Mouse (Mus musculus) retina, embryonic 14.5 days (tissue): ENCODE measurements around the gene Vapb.
"Not testable (repeated sequence)": the region's sequence is repeated elsewhere in the genome, so short reads cannot be mapped to it uniquely, and the experiment has no call there.

Source experiments
- DNase-seq: peaks from one replicate; pipeline ENCODE4 v3.0.0-alpha.2; 2015; ENCODE audit warnings: low spot score

Vapb gene

DNA sequence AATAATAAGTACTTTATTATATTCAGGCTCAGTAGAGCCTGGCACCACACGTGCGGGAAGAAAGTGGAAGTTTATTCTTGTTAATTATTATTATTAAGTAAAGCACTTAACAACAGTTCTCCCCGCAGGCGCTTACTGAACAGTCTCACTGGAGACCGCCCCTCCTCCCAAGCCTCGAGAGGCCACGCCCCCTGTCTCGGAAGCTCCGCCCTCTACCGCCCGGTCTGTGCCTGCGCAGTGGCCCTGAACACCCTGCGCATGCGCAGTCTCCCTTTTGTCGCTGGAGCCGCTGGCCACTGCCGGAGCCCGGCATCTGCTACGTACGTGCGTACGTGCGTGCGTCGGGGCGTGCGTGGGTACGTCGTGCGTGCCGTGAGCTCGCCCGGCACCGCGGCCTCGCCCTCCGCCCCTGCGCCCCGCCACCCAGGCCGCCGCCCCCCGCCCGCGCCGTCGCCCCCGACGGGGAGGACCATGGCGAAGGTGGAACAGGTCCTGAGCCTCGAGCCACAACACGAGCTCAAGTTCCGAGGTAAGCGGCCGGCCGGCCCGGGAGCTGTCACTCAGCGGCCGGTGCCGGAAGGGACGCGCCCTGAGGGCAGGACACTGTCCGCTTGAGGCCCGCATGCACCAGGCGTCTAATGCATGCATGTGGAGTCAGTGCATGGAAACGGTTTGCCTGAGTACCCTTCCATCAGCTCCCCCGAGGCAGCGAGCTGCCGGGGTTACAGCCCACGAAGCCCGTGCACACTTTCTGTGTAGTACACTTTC lies at the start of gene Vapb:
Gene Vapb (plus strand): TSS at position 290 of the 768 bp plus-strand sequence.
- peak; percentile 100 for DNase-seq

DNA sequence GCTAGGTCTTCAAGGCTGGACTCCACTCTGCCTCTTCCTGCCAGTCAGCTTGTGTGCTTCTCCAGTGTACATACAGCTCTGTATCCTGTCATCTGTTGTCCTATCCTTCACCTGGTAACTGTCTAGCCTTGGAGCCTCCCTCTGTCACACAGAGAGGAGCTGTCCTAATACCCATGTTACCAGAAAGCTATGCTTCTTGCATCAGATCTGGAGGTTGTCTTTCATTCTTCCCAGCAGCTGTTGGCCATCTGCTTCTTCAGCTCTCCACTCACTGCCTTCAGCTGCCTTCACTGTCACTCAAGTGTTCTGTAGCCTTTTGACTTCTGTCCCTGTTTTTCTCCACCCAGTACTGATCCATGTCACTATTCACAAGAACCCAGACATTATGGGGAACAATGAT lies 47.5 kb upstream of the Vapb start:
- DNase-seq: no peak

DNA sequence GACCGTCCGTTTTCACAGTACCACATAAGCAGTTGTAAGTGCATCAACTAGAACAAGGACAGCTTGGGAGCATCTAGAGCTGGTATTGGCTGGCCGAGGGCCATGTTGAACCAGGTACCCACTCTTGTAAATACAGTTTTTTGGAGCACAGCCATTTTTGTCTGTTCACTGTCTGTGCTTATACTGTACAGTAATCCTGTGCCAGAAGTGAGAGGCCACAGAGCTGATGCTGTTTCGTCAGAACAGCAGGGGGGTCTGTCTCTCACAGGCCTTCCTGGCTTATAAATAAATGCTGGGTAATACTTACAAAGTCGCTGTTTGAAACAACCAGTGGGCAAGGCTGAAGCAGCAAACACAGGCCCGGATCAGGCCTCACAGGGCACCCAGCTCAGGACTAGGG lies 45.6 kb upstream of the Vapb start:
- no peak for DNase-seq

DNA sequence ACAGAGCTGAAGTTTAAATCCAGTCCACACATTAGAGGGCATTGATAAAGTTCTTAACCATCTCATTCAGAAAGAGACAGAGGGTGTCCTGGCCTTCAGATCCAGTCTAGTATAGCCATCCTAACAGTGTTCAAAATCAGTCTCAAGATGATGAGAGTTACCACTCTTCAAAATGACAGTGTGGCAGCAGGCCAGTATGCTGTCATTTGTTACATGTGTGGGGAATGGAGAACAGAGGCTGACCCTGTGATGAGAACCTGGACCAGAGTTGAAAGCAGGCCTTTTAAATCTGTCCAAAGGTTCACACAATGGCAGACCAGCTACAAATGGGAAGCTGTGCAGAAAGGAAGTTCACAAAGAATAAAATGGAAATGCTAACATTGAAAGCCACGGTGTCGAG lies 44.6 kb upstream of the Vapb start:
- no peak for DNase-seq

DNA sequence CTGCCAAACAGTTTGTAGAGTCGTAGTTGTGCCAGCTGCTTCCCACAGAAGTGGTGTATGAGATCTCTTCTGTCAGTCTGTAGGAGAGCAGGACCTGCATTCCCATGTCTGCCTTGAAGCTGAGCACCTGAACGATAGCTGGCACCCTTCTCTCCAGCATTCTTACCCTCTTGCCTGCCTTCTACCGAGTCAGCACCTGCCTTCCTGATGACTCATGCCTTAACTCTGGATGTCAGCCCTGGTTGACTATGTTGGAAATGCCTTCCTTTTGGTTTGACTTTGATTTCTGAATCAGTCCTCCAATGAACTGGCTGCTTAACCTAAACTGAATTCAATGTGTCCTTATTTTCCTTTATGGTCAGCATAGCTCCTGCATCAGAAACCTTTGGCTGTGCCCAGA lies 38.5 kb upstream of the Vapb start:
- no peak for DNase-seq

DNA sequence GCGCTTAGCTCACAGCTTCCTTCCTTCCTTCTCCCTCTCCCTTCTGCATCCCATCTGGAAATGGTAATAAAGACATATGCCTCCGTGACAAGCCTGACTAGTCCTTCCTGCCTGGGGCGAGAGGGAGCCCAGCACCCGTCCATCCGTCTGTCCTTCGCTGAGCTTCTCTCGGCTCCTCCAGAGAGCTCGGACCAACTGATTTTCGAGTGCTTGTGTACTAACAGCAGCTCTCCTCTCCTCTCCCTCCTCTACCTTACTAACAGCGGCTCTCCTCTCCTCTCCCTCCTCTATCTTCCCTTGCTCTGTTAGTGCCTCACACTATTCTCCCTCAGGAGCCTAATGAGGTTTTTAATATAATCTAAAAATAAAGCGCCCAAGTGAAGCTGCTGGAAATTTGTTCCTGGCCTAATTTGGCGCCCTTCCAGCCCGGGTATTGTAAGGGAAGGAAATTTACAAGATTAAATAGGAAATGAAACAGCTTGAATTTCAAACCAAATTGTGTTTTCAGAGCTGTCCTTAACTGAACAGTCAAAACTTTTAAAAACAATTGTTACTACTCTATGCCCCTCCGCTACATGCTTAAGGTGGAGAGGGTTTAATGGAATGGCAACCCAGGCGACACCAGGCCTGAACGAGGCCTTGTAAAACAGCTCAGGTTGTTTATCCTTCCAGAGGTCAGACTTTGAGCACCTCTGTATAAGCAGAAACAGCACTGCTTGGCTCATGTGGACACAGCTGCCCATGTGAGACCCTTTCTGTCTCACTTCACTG lies 35.0 kb upstream of the Vapb start:
- DNase-seq: no peak

DNA sequence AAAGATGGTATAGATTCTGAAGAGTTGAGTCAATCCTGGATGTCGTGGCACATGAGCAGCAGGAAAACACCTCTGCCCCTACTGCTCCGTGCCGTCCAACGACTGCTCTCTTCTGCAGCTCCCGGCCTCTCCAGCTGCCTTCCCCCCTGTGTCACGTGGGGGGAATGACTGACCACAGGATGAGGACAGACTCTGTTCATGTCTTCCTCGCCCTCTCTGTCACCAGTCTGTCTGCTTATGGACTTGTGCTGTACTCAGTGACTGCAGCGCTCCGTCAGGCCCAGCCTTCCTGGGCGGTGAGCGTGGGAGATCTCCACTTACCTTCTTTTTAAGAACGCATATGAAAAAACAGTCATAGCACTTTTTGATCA lies 34.5 kb upstream of the Vapb start:
- DNase-seq: no peak

DNA sequence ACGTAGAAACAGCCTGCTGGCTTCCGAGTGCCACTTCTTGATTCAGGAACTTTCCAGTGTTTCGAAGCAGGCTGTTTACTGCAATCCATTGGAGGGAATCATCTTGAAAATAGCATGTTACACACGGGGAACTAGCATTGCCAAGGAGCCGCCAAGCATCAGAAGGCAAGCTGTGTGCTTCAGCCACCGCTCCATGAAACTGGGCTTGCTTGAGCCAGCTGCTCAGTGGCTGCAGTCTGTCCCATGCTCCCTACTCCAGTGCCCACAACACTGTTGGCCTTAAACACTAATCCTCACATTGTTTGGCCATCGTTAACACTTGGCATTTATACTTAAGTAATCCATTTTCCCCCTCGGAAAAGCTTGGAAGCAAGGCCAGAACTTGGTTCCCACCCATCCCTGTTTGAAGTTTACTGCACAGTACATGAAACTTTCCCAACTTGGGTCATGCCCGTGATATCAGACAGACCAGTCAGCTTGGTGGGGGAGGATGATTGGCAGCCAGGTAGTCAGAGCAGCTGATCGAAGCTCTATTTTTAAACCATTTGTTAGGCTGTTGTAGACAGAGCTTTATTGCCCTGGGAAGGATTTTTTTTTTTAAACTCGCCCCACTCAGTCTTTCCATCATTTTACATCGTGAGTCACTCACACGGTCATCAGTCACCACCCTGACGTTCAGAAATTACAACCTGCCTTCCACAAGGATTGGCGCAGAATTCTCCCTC lies 31.3 kb upstream of the Vapb start:
- DNase-seq: no peak

DNA sequence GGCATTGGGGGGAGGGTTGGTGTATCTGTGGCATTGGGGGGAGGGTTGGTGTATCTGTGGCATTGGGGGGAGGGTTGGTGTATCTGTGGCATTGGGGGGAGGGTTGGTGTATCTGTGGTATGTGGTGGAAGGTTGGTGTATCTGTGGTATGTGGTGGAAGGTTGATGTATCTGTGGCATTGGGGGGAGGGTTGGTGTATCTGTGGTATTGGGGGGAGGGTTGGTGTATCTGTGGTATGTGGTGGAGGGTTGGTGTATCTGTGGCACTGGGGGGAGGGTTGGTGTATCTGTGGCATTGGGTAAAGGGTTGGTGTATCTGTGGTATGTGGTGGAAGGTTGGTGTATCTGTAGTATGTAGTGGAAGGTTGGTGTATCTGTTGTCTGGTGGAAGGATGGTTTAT lies 29.7 kb upstream of the Vapb start:
- DNase-seq: not testable (repeated sequence)

DNA sequence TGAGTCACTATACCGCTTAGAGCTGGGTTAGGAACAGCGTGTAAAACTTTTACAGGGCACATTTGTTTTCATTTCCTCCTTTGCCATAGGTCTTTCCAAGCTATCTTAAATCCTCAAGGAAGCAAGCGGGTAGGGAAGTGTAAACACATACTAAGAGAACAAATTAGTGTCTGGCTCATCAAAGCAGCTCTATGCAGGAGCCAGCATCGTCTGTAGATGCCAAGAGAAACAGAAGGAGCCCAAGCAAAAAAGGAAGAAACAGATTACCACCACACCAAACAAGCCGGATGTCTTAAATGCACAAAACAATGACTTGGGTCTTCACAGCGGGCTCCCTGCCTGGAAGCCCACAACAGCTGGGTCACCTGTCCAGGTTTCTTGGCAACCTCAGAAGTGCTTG lies 27.1 kb upstream of the Vapb start:
- DNase-seq: no peak

DNA sequence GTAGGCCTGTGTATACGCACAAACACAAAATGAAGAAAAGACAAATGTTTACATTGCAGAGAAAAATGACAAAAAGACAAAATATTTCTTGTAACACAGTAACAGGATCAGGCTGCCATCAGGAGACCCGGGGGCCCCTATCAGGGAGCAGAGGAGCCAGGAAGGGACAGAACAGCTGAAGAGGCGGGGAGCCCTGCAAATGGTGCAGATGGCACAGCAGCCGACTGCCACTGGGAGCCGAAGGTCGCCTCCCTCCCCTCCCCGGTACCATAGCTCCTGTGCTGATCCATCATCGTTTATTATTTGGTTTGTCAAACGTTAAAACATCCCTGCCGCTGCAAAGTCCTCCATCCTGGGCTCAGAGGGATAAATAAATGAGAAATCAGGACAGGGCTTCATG lies 24.7 kb upstream of the Vapb start:
- DNase-seq: no peak

DNA sequence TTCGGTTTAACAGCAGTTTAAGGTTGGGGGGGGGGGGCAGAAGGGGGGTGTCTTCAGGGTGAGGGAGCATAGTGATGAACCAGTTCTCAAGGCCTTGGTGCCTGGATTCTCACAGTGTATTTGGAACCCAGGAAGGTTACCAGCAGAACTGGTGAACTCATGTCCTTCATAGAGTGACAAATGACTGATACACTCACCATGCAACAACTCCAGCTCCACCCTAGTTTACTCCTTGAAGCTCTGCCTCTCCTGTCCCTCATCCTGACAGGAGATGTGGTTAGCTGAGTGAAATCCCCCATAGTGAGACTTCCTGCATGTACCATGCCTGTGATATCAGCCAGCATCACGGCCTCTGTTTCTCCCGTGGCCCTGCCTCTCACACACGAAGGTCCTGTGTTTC lies 24.1 kb upstream of the Vapb start:
- no peak for DNase-seq

DNA sequence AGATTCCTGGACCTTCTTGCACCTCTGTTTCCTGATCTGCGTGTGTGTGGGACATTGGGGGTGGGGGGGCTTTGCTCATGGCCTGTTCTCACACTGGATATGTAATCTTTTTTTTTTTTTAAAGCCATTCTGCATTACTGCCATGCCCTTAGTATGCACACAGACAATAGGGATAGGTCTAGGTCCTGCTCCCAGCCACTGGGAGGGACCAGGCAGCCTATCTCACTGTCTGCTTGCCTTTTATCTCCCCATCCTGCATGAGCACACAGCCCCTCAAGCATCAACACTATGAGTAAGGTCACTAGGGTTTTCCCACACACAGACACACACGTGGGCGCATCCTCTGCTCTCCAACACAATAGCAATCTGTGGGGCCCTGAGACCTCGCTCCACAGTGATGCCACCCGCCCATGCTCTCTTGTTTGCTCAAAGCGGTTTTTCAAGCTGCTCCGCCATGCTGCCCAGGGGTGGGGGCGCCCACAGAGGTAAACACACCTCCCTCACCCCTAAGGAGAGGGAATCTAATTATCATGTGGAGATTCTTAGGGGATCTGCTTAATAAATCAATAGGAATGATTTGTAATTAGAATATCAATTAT lies 22.6 kb upstream of the Vapb start:
- no peak for DNase-seq

DNA sequence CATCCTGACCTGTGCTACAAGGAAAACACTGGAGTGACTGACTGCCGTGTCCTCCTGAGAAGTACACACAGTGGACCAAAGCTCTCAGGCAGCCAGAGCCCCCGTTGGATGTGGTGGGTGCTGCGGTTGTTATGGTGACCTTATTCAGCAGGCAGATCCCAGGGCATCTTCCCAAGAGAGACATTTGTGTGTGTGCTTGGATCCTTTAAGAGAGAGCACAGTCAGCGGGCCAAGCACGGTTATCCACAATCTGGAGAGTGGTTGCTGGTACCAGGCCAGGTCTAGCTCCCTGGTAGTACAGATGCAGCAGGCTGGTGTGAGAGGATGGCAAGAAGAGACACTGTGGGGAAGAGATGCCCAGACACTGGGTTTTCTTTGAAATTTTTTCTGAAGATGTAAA lies 20.3 kb upstream of the Vapb start:
- DNase-seq: no peak

DNA sequence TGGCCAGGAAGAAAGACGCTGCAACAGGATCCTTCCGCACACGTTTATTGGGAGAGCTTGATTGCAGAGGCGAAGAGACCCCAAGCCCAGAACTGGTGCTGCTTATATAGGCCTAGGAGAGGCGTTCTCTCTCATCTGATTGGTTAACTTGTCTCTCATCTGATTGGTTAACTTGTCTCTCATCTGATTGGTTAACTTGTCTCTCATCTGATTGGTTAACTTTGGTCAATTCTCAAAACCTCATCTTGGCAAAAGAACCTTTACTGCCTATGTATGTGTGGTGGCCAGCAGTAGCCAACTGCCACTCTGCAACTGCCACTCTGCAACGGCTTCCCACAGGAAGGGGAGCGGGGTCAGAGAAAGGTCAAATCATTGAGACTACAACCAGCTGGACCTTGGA lies 18.2 kb upstream of the Vapb start, which contains the start of gene 1700010B08Rik:
Gene 1700010B08Rik (plus strand): TSS at position 301 of the 400 bp plus-strand sequence.
- DNase-seq: not testable (repeated sequence)

DNA sequence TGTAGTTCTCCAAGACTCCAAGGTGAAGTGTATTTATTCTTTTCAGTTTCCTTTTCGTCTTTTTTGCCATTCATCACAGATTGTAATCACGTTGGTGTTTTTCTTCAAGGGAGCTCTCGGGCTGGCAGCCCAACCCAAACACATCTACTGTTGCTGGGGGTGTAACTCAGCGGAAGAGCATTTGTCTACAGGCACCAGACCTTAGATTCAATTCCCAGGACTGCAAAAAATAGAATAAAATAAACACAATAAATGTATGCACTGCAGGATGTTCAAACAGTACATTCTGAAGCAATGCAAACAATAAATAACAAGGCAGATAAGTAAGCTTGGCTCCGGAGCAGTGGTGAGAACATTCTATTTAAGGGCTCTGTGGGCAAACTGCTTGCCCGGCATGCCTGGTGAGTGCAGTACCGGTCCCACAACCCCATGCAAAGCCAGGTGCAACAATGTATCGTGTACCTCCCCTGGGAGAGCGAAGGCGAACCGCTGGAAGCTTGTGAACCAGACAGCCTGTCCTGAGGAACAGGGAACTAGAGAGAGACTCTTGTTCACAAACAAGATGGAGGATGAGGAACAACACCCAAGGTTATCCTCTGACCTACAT lies 15.0 kb upstream of the Vapb start:
- no peak for DNase-seq

DNA sequence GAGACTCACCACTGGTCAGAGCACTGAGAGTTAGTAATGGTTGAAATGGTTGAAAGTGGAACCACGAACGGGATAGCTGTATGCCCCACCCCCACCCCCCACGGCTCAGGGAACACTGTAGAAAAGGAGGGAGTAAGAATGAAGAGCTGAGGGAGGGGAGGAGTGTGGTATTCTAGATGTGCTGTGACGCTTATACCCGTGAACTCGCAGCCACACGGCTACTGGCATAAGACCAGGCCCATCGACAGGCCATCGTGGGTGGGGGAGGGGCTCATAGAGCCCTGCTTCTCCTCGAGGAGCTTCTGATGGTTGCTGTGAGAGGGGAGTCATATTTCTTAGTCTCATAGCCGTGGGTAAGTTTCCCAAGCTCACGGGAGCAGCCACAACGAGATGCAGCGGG lies 12.9 kb upstream of the Vapb start:
- DNase-seq: peak; percentile 62

DNA sequence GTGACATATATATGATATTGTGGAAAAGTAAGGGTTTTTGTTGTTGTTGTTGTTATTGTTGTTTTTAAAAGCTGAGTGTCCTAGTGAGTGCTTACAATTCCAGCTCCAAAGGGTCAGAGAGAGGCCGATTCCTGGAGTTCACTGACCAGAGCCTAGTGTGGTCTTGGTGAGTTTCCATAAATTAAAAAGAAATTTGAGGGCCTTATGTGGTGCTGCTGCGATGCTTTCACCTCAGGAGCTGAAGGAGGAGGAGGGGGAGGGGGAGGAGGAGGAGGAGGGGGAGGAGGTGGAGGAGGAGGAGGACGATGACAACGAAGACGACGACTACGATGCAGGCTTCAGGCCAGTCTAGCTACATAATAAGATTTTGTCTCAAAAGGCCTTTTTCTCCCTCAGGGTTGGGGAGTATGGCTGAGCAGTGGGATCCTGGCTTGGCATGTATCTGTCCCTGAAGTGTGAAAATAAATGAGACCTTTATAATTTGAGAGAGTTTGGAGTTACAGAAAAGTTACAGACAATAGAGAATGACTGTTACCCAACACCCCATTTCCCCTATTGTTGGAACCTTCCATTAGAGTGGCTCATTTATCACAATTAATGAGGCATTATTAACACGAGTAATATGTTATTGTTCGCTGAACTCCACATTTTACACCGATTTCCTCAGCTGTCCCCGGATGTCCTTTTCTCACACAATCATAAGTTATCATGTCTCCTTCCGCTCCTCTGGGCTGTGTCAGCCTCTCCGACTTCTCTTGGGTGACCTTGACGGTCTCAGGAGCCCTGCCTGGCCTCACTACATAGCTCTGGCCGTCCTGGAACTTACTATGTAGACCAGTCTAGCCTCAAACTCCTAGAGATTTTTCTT lies 12.1 kb upstream of the Vapb start:
- peak; percentile 81 for DNase-seq

DNA sequence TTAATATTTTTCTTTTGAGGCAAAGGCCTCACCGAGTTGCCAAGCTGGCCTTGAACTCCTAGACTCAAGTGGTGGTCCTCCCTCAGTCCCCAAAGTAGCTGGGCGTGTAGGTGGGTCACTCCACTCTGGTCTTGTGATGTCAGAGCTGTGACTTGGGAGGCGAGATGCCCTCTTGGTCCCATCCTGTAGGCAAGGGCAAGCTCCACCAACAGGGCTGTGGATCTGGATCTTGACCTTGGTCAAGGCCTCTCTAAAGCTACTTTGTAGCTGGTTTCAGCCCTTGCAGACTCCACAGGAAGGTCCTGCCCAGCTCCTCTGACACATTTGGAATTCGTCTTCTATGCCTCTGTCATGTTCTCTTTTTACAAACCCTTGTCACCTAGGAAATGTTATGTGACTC lies 11.5 kb upstream of the Vapb start:
- DNase-seq: no peak

DNA sequence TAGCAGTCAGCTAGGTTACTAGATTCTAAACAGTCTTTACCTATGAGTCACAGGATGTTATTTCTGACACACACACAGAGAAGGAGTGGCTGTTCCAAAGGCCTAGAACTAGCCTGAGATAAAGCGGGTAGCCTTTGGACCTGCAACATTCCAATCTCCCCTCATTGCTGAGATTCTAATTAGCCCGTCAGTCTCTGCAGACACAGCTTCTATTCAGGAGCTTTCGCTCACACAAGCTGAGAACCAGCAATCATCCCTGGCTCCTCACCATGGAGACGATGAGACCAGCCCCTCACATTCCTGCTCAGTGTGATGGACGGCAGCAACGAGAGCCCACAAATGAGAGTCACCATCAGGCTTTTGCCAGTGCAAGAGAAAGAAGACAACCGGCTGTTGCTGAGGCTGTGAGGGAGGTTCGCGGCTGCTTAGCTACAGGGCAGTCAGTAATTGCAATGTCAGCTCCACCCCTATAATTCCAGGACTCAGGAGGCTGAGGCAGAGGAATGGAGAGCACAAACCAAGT lies 6.8 kb upstream of the Vapb start:
- DNase-seq: peak; percentile 72

DNA sequence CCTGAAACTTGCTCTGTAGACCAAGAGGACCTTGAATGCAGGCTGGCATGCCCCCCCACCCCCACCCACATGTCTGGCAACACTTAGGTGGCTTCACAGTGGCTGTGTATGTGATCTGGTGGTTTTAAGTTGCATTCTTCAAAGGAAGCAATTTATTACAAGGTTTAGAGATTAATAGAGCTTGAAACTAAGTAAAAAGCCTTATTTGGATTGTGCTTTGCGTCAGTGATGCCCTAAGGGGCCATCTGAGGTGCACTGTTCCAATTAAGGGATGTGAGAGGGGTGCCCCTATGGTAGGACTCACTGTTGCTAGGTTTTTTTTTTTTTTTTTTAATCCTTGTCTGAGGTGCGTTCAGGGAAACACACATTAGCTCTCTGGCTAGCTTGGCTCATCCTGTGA lies 2.9 kb upstream of the Vapb start:
- DNase-seq: no peak
